Mouse (Mus musculus) ovary, postnatal 10 days (tissue): ENCODE measurements around the gene Ilk.

Experiments used
- DNase-seq: peaks from one replicate; pipeline ENCODE4 v3.0.0; 2022; ENCODE audit warnings: low spot score

The Ilk gene

GRCm38 (mm10) chr7:105786506-105787284 is 50.3 kb downstream of the Ilk start:
- no peak for DNase-seq

- no peak for DNase-seq
These were observed 51.1 kb downstream of the Ilk start, which contains the start of gene Dchs1 for GRCm38 (mm10) chr7:105787285-105788140. Gene Dchs1 (minus strand): TSS chr7:105787654.

- DNase-seq: no peak
These were observed 54.8 kb downstream of the Ilk start for GRCm38 (mm10) chr7:105791147-105791546.
